Mouse (Mus musculus) gonadal fat pad, adult 2 months (tissue): ENCODE results near the gene Slc2a10. TPM values are rescaled to one million over a fixed set of nuclear protein-coding genes. Genes with fewer than 3 reads are reported as not detected.

Experiments used
- DNase-seq: peaks from one replicate; pipeline ENCODE4 v3.0.0-alpha.2; 2012; ENCODE audit warnings: low read depth
- polyA plus RNA-seq: library from polyadenylated mRNA; depleted of rRNA; stranded (reverse); fragments of >200 nt; gene quantifications from 2 replicates; pipeline ENCODE4 v1.2.3, GENCODE M21; 2012; rRNA removed

Gene Slc2a10
- polyA plus RNA-seq, 1 experiment = 23.1 TPM

GRCm38 (mm10) chr2:165561861-165562260 lies 58.3 kb downstream of the Slc2a10 start:
- DNase-seq = no peak

- DNase-seq = no peak
These were observed 59.9 kb downstream of the Slc2a10 start for GRCm38 (mm10) chr2:165563298-165564058.

GRCm38 (mm10) chr2:165564101-165564500 lies 60.5 kb downstream of the Slc2a10 start:
- DNase-seq = no peak

- no peak for DNase-seq
These were observed 61.0 kb downstream of the Slc2a10 start for GRCm38 (mm10) chr2:165564620-165565019.

GRCm38 (mm10) chr2:165566898-165567297 lies 63.3 kb downstream of the Slc2a10 start:
- DNase-seq = no peak

- DNase-seq = no peak
These were observed 64.2 kb downstream of the Slc2a10 start for GRCm38 (mm10) chr2:165567820-165568219.

- no peak for DNase-seq
These were observed 65.3 kb downstream of the Slc2a10 start for GRCm38 (mm10) chr2:165568911-165569310.

Other genes starting within 250 kb of the Slc2a10 start
- 51.1 and 62.7 TPM in 2 replicates for gene Slc35c2, start 215.9 kb upstream of the Slc2a10 start, polyA plus RNA-seq
- 70.1 and 93.9 TPM in 2 replicates for gene Elmo2, start 177.3 kb upstream of the Slc2a10 start, polyA plus RNA-seq
- gene Zfp663, start 135.1 kb upstream of the Slc2a10 start, polyA plus RNA-seq = not detected in 2 replicates
- gene Zfp334, start 115.5 kb upstream of the Slc2a10 start, polyA plus RNA-seq = 1.6 and 1.8 TPM in 2 replicates
- gene Ocstamp, start 103.4 kb upstream of the Slc2a10 start, polyA plus RNA-seq = 0.09 and 0.24 TPM in 2 replicates
- gene Slc13a3, start 30.6 kb upstream of the Slc2a10 start, polyA plus RNA-seq = 1.1 and 1.3 TPM in 2 replicates
- gene Trp53rka, start 10.5 kb upstream of the Slc2a10 start, polyA plus RNA-seq = 18.7 and 20.5 TPM in 2 replicates
- 29.5 and 30.3 TPM in 2 replicates for gene Eya2, start 91.2 kb downstream of the Slc2a10 start, polyA plus RNA-seq